Mouse (Mus musculus): ENCODE data around the gene Ttc36. TPM values are rescaled to one million over a fixed set of nuclear protein-coding genes. Genes with fewer than 3 reads are reported as not detected.

The Ttc36 gene
- polyA plus RNA-seq, 1 experiment from 2014 or later = 515 TPM

GRCm38 (mm10) chr9:44807141-44807540, 4.3 kb upstream of the Ttc36 start:
- 34% methylated on average over 5 of the region's 5 CpGs for whole genome bisulfite sequencing
- DNase-seq (ENCODE audit: low spot score) (no peak), ATAC-seq (replicated peaks; ENCODE audit: low FRiP score, low read depth) (no peak)
- Histone ChIP-seq H3K4me3 (replicated peaks; ENCODE audit: low read depth, low read length) (no peak overlapping the region), H3K9ac (ENCODE audit: low read depth, low read length) (no peak overlapping the region), H3K4me1 (replicated peaks; ENCODE audit: insufficient read depth, low read length) (no peaks in the 10 kb centered on the region; the same call in 1 of the 2 replicates), H3K4me2 (ENCODE audit: low read length) (no peak overlapping the region), H3K9me3 (replicated peaks; ENCODE audit: low read length) (no peaks in the 10 kb centered on the region), H3K27ac (no peak overlapping the region), H3K36me3 (ENCODE audit: insufficient read depth, low read length) (peaks cover 60% of the 10 kb centered on the region), H3K27me3 (ENCODE audit: insufficient read depth, low read length) (no peaks in the 10 kb centered on the region)
- TF ChIP-seq CTCF (IDR thresholded peaks at IDR 0.05; ENCODE audit: low read depth) = no peak

GRCm38 (mm10) chr9:44805536-44805935, 2.7 kb upstream of the Ttc36 start:
- peaks cover 48% of the 10 kb centered on the region for H3K36me3 ChIP-seq (ENCODE audit: insufficient read depth, low read length)
- ATAC-seq (replicated peaks; ENCODE audit: low FRiP score, low read depth) (no peak), DNase-seq (ENCODE audit: low spot score) (no peak)
- no peak overlapping the region for H3K27ac ChIP-seq
- TF ChIP-seq CTCF (IDR thresholded peaks at IDR 0.05; ENCODE audit: low read depth) = no peak
- no peaks in the 10 kb centered on the region for H3K9me3 ChIP-seq (replicated peaks; ENCODE audit: low read length)
- H3K4me1 ChIP-seq (replicated peaks; ENCODE audit: insufficient read depth, low read length) = no peaks in the 10 kb centered on the region; the same call in 1 of the 2 replicates
- H3K27me3 ChIP-seq (ENCODE audit: insufficient read depth, low read length) = no peaks in the 10 kb centered on the region
- WGBS = 91% methylated on average over 5 of the region's 5 CpGs
- H3K4me2 ChIP-seq (ENCODE audit: low read length) = no peak overlapping the region
- no peak overlapping the region for H3K9ac ChIP-seq (ENCODE audit: low read depth, low read length)
- H3K4me3 ChIP-seq (replicated peaks; ENCODE audit: low read depth, low read length) = no peak overlapping the region

- no peak overlapping the region for H3K9ac ChIP-seq (ENCODE audit: low read depth, low read length)
- H3K4me2 ChIP-seq (ENCODE audit: low read length) = no peak overlapping the region
- H3K4me1 ChIP-seq (replicated peaks; ENCODE audit: insufficient read depth, low read length) = no peaks in the 10 kb centered on the region; the same call in 1 of the 2 replicates
- no peaks in the 10 kb centered on the region for H3K27me3 ChIP-seq (ENCODE audit: insufficient read depth, low read length)
- no peak overlapping the region for H3K4me3 ChIP-seq (replicated peaks; ENCODE audit: low read depth, low read length)
- WGBS = 80% methylated on average over 10 of the region's 10 CpGs
- H3K36me3 ChIP-seq (ENCODE audit: insufficient read depth, low read length) = peaks cover 39% of the 10 kb centered on the region
- no peak for TF ChIP-seq CTCF (IDR thresholded peaks at IDR 0.05; ENCODE audit: low read depth)
- no peak overlapping the region for H3K27ac ChIP-seq
- no peak for DNase-seq (ENCODE audit: low spot score)
- H3K9me3 ChIP-seq (replicated peaks; ENCODE audit: low read length) = no peaks in the 10 kb centered on the region
- ATAC-seq (replicated peaks; ENCODE audit: low FRiP score, low read depth) = no peak
These were observed 1.8 kb upstream of the Ttc36 start for GRCm38 (mm10) chr9:44804678-44805077.

- no peaks in the 10 kb centered on the region for H3K27me3 ChIP-seq (ENCODE audit: insufficient read depth, low read length)
- no peaks in the 10 kb centered on the region; the same call in 1 of the 2 replicates for H3K4me1 ChIP-seq (replicated peaks; ENCODE audit: insufficient read depth, low read length)
- no peak overlapping the region for H3K4me3 ChIP-seq (replicated peaks; ENCODE audit: low read depth, low read length)
- no peak for DNase-seq (ENCODE audit: low spot score)
- H3K9me3 ChIP-seq (replicated peaks; ENCODE audit: low read length) = no peaks in the 10 kb centered on the region
- H3K9ac ChIP-seq (ENCODE audit: low read depth, low read length) = 0 out of 2 replicates have a peak overlapping the region, but pooled peaks have one; percentile 27
- no peak for ATAC-seq (replicated peaks; ENCODE audit: low FRiP score, low read depth)
- no peak for TF ChIP-seq CTCF (IDR thresholded peaks at IDR 0.05; ENCODE audit: low read depth)
- H3K4me2 ChIP-seq (ENCODE audit: low read length) = peak overlapping the region; percentile 68
- H3K27ac ChIP-seq = peak overlapping the region; percentile 87
- peaks cover 12% of the 10 kb centered on the region for H3K36me3 ChIP-seq (ENCODE audit: insufficient read depth, low read length)
- 84% methylated on average over 6 of the region's 6 CpGs for WGBS
These were observed 1.2 kb downstream of the Ttc36 start for GRCm38 (mm10) chr9:44801669-44802068.

- no peak for TF ChIP-seq CTCF (IDR thresholded peaks at IDR 0.05; ENCODE audit: low read depth)
- Histone ChIP-seq H3K36me3 (ENCODE audit: insufficient read depth, low read length) (no peaks in the 10 kb centered on the region), H3K27me3 (ENCODE audit: insufficient read depth, low read length) (no peaks in the 10 kb centered on the region), H3K9me3 (replicated peaks; ENCODE audit: low read length) (no peaks in the 10 kb centered on the region), H3K4me1 (replicated peaks; ENCODE audit: insufficient read depth, low read length) (no peaks in the 10 kb centered on the region; the same call in 1 of the 2 replicates), H3K9ac (ENCODE audit: low read depth, low read length) (no peak overlapping the region; the same call in 1 of the 2 replicates), H3K4me2 (ENCODE audit: low read length) (peak overlapping the region; percentile 68), H3K4me3 (replicated peaks; ENCODE audit: low read depth, low read length) (peak overlapping the region; percentile 37; the same call in 1 of the 2 replicates), H3K27ac (peak overlapping the region; percentile 87)
- DNase-seq (ENCODE audit: low spot score) (no peak), ATAC-seq (replicated peaks; ENCODE audit: low FRiP score, low read depth) (no peak)
- WGBS = 30% methylated on average over 9 of the region's 9 CpGs
These were observed 2.9 kb downstream of the Ttc36 start for GRCm38 (mm10) chr9:44799958-44800324.

GRCm38 (mm10) chr9:44799102-44799957, 3.5 kb downstream of the Ttc36 start, which contains the start of gene Tmem25:
Gene Tmem25, minus strand, starts transcription at chr9:44799307.
- H3K9ac ChIP-seq (ENCODE audit: low read depth, low read length) = peak within 1 kb of the TSS; percentile 63
- DNase-seq (ENCODE audit: low spot score) (peak; percentile 78), ATAC-seq (replicated peaks; ENCODE audit: low FRiP score, low read depth) (peak; percentile 89)
- H3K27me3 ChIP-seq (ENCODE audit: insufficient read depth, low read length) = no peaks in the 10 kb centered on the region
- WGBS = under 1% methylated on average over 75 of the region's 75 CpGs
- H3K4me2 ChIP-seq (ENCODE audit: low read length) = peak within 1 kb of the TSS; percentile 68
- TF ChIP-seq CTCF (IDR thresholded peaks at IDR 0.05; ENCODE audit: low read depth) = no peak
- no peaks in the 10 kb centered on the region for H3K36me3 ChIP-seq (ENCODE audit: insufficient read depth, low read length)
- peak within 1 kb of the TSS; percentile 87 for H3K27ac ChIP-seq
- no peaks in the 10 kb centered on the region for H3K9me3 ChIP-seq (replicated peaks; ENCODE audit: low read length)
- H3K4me1 ChIP-seq (replicated peaks; ENCODE audit: insufficient read depth, low read length) = no peaks in the 10 kb centered on the region; the same call in 1 of the 2 replicates
- H3K4me3 ChIP-seq (replicated peaks; ENCODE audit: low read depth, low read length) = peak within 1 kb of the TSS; percentile 37
